Mouse (Mus musculus) activated CD4-positive, CD25-positive, alpha-beta regulatory T cell, adult 9 weeks (primary cell): Measurements from ENCODE around the gene Ccdc90b. TPM values are rescaled to one million over a fixed set of nuclear protein-coding genes. Genes with fewer than 3 reads are reported as not detected.

Source experiments
- polyA plus RNA-seq: library from polyadenylated mRNA; unstranded; fragments of 100-300 nt; shearing (Covaris generic); gene quantifications from one replicate; pipeline ENCODE4 v1.2.1, GENCODE M21; 2017

Gene Ccdc90b
- polyA plus RNA-seq: 18.3 TPM

GRCm38 (mm10) chr7:92560986-92561876, at the start of gene Ccdc90b:
Gene Ccdc90b, plus strand, starts transcription at chr7:92561149.

Other genes starting within 250 kb of the Ccdc90b start
- 0.15 TPM for gene Ankrd42, start 76.0 kb downstream of the Ccdc90b start, polyA plus RNA-seq
- 28.5 TPM for gene Pcf11, start 108.8 kb downstream of the Ccdc90b start, polyA plus RNA-seq
- 0.68 TPM for gene Rab30, start 180.5 kb downstream of the Ccdc90b start, polyA plus RNA-seq